Mouse (Mus musculus) MEL (cell line): ENCODE measurements around the gene Hprt. TPM values are rescaled to one million over a fixed set of nuclear protein-coding genes. Genes with fewer than 3 reads are reported as not detected.

Experiments
- DNase-seq: peaks from one replicate; pipeline ENCODE4 v3.0.0; 2011; ENCODE audit warnings: low read depth, low spot score
- H3K27ac ChIP-seq: 2 replicates; pipeline ENCODE4 v1.5.1; 2012; ENCODE audit warnings: low read depth, mild to moderate bottlenecking, control low read depth, low read length, moderate library complexity; ENCODE audit not compliant: control insufficient read depth
- H3K27me3 ChIP-seq, 2 experiments: fragments of 150-350 bp in 1 of 2; sonication (generic) in 1 of 2; 2 replicates each; pipeline ENCODE4 v1.6.1; 2012; ENCODE audit warnings: low read length in 2 of 2, mild to moderate bottlenecking in 2 of 2, improper control_type of control experiment in 1 of 2, moderate library complexity in 1 of 2; ENCODE audit not compliant: insufficient read depth in 2 of 2, control insufficient read depth in 1 of 2
- H3K36me3 ChIP-seq, 2 experiments: 2 replicates each; pipeline ENCODE4 v1.6.1; 2012 to 2014; ENCODE audit warnings: low read length in 2 of 2, improper control_type of control experiment in 1 of 2, inconsistent platforms in 1 of 2, mild to moderate bottlenecking in 1 of 2; ENCODE audit not compliant: insufficient read depth in 2 of 2, control insufficient read depth in 1 of 2
- H3K4me1 ChIP-seq, 2 experiments: fragments of 150-350 bp in 1 of 2; sonication (generic) in 1 of 2; 2 replicates each; pipeline ENCODE4 v1.6.1; 2012; ENCODE audit warnings: low read length in 2 of 2, improper control_type of control experiment in 1 of 2, mild to moderate bottlenecking in 1 of 2; ENCODE audit not compliant: insufficient read depth in 2 of 2, control insufficient read depth in 1 of 2
- H3K4me3 ChIP-seq, 2 experiments: fragments of 150-350 bp in 1 of 2; sonication (generic) in 1 of 2; 2 replicates each; pipeline ENCODE4 v1.5.1; 2012; ENCODE audit warnings: low read depth in 2 of 2, low read length in 2 of 2, mild to moderate bottlenecking in 2 of 2, moderate library complexity in 2 of 2, control low read depth in 1 of 2, improper control_type of control experiment in 1 of 2; ENCODE audit not compliant: control insufficient read depth in 1 of 2, insufficient read depth in 1 of 2
- H3K79me2 ChIP-seq: 2 replicates; pipeline ENCODE4 v1.6.1; 2012; ENCODE audit warnings: mild to moderate bottlenecking, low read length, moderate library complexity; ENCODE audit not compliant: control insufficient read depth, poor library complexity, insufficient read depth
- H3K9ac ChIP-seq: 2 replicates; pipeline ENCODE4 v1.6.1; 2012; ENCODE audit warnings: low read depth, mild to moderate bottlenecking, control low read depth, low read length, moderate library complexity; ENCODE audit not compliant: control insufficient read depth, poor library complexity, severe bottlenecking
- H3K9me3 ChIP-seq: fragments of 150-350 bp; sonication (generic); replicated peaks from 2 replicates; pipeline ENCODE4 v1.6.1; 2012; ENCODE audit warnings: mild to moderate bottlenecking, low read length, improper control_type of control experiment, moderate library complexity; ENCODE audit not compliant: insufficient read depth
- BHLHE40 ChIP-seq: IDR thresholded peaks from 2 replicates; pipeline ENCODE4 v1.6.1; 2012; ENCODE audit warnings: low read depth, mild to moderate bottlenecking, inconsistent platforms, low read length, improper control_type of control experiment, borderline replicate concordance
- E2F4 ChIP-seq: IDR thresholded peaks from 2 replicates; pipeline ENCODE4 v1.6.1; 2011; ENCODE audit warnings: low read depth, low read length, improper control_type of control experiment, borderline replicate concordance
- ELF1 ChIP-seq: IDR thresholded peaks from 2 replicates; pipeline ENCODE4 v1.6.1; 2014; ENCODE audit warnings: low read depth, mild to moderate bottlenecking, inconsistent platforms, low read length, improper control_type of control experiment, moderate library complexity
- EP300 ChIP-seq, 2 experiments: IDR thresholded peaks; 2 replicates each; pipeline ENCODE4 v1.6.1; 2011; ENCODE audit warnings: improper control_type of control experiment in 2 of 2, low read length in 2 of 2, low read depth in 1 of 2, mild to moderate bottlenecking in 1 of 2
- GATA1 ChIP-seq: IDR thresholded peaks from 2 replicates; pipeline ENCODE4 v1.6.1; 2011; ENCODE audit warnings: low read depth, low read length, improper control_type of control experiment
- MAFK ChIP-seq: IDR thresholded peaks from 2 replicates; pipeline ENCODE4 v1.6.1; 2011; ENCODE audit warnings: low read depth, mild to moderate bottlenecking, low read length, improper control_type of control experiment, borderline replicate concordance
- MAZ ChIP-seq: IDR thresholded peaks from 2 replicates; pipeline ENCODE4 v1.6.1; 2012; ENCODE audit warnings: low read depth, mild to moderate bottlenecking, inconsistent platforms, low read length, improper control_type of control experiment
- MYB ChIP-seq: IDR thresholded peaks from 2 replicates; pipeline ENCODE4 v1.6.1; 2011; ENCODE audit warnings: mild to moderate bottlenecking, low read depth, low read length, improper control_type of control experiment
- POLR2AphosphoS2 ChIP-seq: IDR thresholded peaks from 2 replicates; pipeline ENCODE4 v1.6.1; 2011; ENCODE audit warnings: low read length, improper control_type of control experiment
- POLR2AphosphoS5 ChIP-seq: IDR thresholded peaks from 2 replicates; pipeline ENCODE4 v1.6.1; 2012; ENCODE audit warnings: low read depth, borderline replicate concordance, mild to moderate bottlenecking, inconsistent platforms, low read length, moderate library complexity, mixed read lengths
- TAL1 ChIP-seq: IDR thresholded peaks from 2 replicates; pipeline ENCODE4 v1.6.1; 2012; ENCODE audit warnings: mild to moderate bottlenecking, inconsistent platforms, low read length, moderate library complexity, mixed read lengths
- USF2 ChIP-seq, 2 experiments: IDR thresholded peaks; 2 replicates each; pipeline ENCODE4 v1.6.1; 2011 to 2012; ENCODE audit warnings: improper control_type of control experiment in 2 of 2, low read length in 2 of 2, borderline replicate concordance in 1 of 2, inconsistent platforms in 1 of 2, low read depth in 1 of 2, mild to moderate bottlenecking in 1 of 2; ENCODE audit not compliant: insufficient read depth in 1 of 2
- polyA plus RNA-seq, 2 experiments: library from polyadenylated mRNA; stranded (reverse) in 1 of 2; unstranded in 1 of 2; fragments of >175 nt in 1 of 2; fragments of >200 nt in 1 of 2; gene quantifications; 2 replicates each; pipeline versions ENCODE4 v1.2.1 to v1.2.4; 2012; ENCODE audit warnings: low replicate concordance in 2 of 2, low read depth in 1 of 2; ENCODE audit not compliant: insufficient read length in 2 of 2, insufficient read depth in 1 of 2, missing spikeins in 1 of 2
- total RNA-seq: library from RNA; depleted of rRNA; stranded (reverse); fragments of 300-350 nt; gene quantifications from 2 replicates; pipeline ENCODE4 v1.2.3, GENCODE M21; 2012

Gene Hprt
- total and polyA plus RNA-seq, 3 experiments: 113 to 117 TPM; not detected in 1

GRCm38 (mm10) chrX:53046033-53046432 lies 58.1 kb downstream of the Hprt start:
- Histone ChIP-seq H3K27ac (no peak overlapping the region), H3K4me3 (no peak overlapping the region), H3K4me1 (no peaks in the 10 kb centered on the region), H3K36me3 (peaks cover 0 to 2% of the 10 kb centered on the region in 2 experiments; a peak in 1 of 4 replicates), H3K9me3 (no peaks in the 10 kb centered on the region), H3K79me2 (no peaks in the 10 kb centered on the region), H3K27me3 (no peaks in the 10 kb centered on the region), H3K9ac (no peak overlapping the region)
- no peak for DNase-seq
- TF ChIP-seq GATA1 (no peak), TAL1 (no peak), ELF1 (no peak), BHLHE40 (no peak), EP300 (IDR thresholded peaks at IDR 0.05; ENCODE audit: low read depth in 1 of 2, low read length in 2 of 2) (no peak)

GRCm38 (mm10) chrX:53046911-53047310 lies 59.0 kb downstream of the Hprt start:
- DNase-seq: no peak
- H3K27me3 ChIP-seq: no peaks in the 10 kb centered on the region
- TF ChIP-seq POLR2AphosphoS5: no peak
- no peak for TF ChIP-seq USF2 (IDR thresholded peaks at IDR 0.05; ENCODE audit: borderline replicate concordance in 1 of 2, insufficient read depth in 1 of 2, low read depth in 1 of 2, low read length in 2 of 2)
- TF ChIP-seq TAL1: no peak
- H3K4me3 ChIP-seq: no peak overlapping the region
- peaks cover 0 to 2% of the 10 kb centered on the region in 2 experiments; a peak in 1 of 4 replicates for H3K36me3 ChIP-seq
- H3K9me3 ChIP-seq: no peaks in the 10 kb centered on the region
- no peaks in the 10 kb centered on the region for H3K79me2 ChIP-seq
- no peaks in the 10 kb centered on the region for H3K4me1 ChIP-seq
- H3K9ac ChIP-seq: no peak overlapping the region
- no peak overlapping the region for H3K27ac ChIP-seq

GRCm38 (mm10) chrX:53049196-53049595 lies 61.3 kb downstream of the Hprt start:
- H3K36me3 ChIP-seq: peaks cover 0 to 2% of the 10 kb centered on the region in 2 experiments; a peak in 1 of 4 replicates
- TF ChIP-seq E2F4 (no peak), MAZ (no peak), MYB (no peak), MAFK (no peak), BHLHE40 (no peak), POLR2AphosphoS2 (no peak)
- no peak for DNase-seq
- no peak overlapping the region for H3K9ac ChIP-seq
- H3K9me3 ChIP-seq: no peaks in the 10 kb centered on the region
- no peaks in the 10 kb centered on the region for H3K79me2 ChIP-seq
- H3K27me3 ChIP-seq: no peaks in the 10 kb centered on the region
- no peak overlapping the region for H3K4me3 ChIP-seq
- H3K4me1 ChIP-seq: no peaks in the 10 kb centered on the region
- H3K27ac ChIP-seq: no peak overlapping the region
